Mouse (Mus musculus): ENCODE results near the gene Bco2. TPM values are rescaled to one million over a fixed set of nuclear protein-coding genes. Genes with fewer than 3 reads are reported as not detected.

Gene Bco2
- polyA plus RNA-seq, 1 experiment from 2014 or later = 0.44 TPM

DNA sequence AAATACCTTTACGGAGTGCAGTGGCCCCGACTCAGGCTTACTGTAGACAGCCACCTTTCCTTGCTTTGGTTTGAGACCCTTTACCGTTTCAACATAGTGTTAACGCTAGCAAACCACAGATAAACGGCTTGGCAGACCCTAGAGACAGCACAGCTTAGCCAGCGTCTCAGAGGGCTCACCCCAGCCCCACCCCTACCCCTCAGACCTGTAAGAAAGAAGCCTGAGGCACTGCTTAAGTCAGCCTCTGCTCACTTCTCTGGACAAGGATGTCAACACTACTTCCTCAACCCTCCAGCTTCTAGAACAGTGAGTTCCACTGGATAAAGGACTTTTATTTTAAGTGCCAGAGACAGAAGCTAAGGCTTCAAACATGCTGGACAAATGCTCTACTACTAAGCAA is 58.4 kb downstream of the Bco2 start:
- Histone ChIP-seq H3K4me3 (ENCODE audit: low read depth, low read length) (no peak overlapping the region), H3K27ac (ENCODE audit: low read length) (no peak overlapping the region), H3K9ac (ENCODE audit: low read depth, low read length) (no peak overlapping the region), H3K27me3 (ENCODE audit: control insufficient read depth, insufficient read depth, low read depth, low read length) (no peaks in the 10 kb centered on the region), H3K4me1 (ENCODE audit: control insufficient read depth, insufficient read depth, low read length) (peaks cover 12% of the 10 kb centered on the region), H3K9me3 (replicated peaks; ENCODE audit: control insufficient read depth, low read length, poor library complexity, severe bottlenecking) (no peaks in the 10 kb centered on the region), H3K36me3 (ENCODE audit: control insufficient read depth, insufficient read depth, low read length) (no peaks in the 10 kb centered on the region), H3K4me2 (ENCODE audit: low read length) (no peak overlapping the region)
- ATAC-seq = no peak
- WGBS = 25% methylated on average over 6 of the region's 6 CpGs

DNA sequence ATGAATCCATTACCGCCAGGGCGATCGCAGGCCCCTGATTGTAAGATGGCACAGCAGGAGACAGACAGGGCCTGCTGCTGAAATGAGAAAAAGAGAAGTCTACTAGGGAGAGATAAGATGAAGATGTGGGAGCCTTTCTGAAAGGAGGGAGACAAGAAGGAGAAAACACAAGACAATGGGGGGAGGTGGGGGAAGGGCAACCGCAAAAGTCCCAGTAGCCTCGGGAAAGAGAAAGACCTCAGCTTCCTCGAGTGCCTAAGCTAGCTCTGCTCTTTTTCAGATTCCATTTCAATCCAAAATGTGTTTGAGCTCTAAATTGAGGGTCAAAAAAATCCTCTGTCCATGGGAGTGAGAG is 58.9 kb downstream of the Bco2 start:
- Histone ChIP-seq H3K36me3 (ENCODE audit: control insufficient read depth, insufficient read depth, low read length) (no peaks in the 10 kb centered on the region), H3K4me1 (ENCODE audit: control insufficient read depth, insufficient read depth, low read length) (peaks cover 12% of the 10 kb centered on the region), H3K4me2 (ENCODE audit: low read length) (no peak overlapping the region), H3K9ac (ENCODE audit: low read depth, low read length) (no peak overlapping the region), H3K27ac (ENCODE audit: low read length) (no peak overlapping the region), H3K9me3 (replicated peaks; ENCODE audit: control insufficient read depth, low read length, poor library complexity, severe bottlenecking) (no peaks in the 10 kb centered on the region), H3K4me3 (ENCODE audit: low read depth, low read length) (no peak overlapping the region), H3K27me3 (ENCODE audit: control insufficient read depth, insufficient read depth, low read depth, low read length) (no peaks in the 10 kb centered on the region)
- no peak for ATAC-seq
- WGBS = 14% methylated on average over 6 of the region's 6 CpGs

DNA sequence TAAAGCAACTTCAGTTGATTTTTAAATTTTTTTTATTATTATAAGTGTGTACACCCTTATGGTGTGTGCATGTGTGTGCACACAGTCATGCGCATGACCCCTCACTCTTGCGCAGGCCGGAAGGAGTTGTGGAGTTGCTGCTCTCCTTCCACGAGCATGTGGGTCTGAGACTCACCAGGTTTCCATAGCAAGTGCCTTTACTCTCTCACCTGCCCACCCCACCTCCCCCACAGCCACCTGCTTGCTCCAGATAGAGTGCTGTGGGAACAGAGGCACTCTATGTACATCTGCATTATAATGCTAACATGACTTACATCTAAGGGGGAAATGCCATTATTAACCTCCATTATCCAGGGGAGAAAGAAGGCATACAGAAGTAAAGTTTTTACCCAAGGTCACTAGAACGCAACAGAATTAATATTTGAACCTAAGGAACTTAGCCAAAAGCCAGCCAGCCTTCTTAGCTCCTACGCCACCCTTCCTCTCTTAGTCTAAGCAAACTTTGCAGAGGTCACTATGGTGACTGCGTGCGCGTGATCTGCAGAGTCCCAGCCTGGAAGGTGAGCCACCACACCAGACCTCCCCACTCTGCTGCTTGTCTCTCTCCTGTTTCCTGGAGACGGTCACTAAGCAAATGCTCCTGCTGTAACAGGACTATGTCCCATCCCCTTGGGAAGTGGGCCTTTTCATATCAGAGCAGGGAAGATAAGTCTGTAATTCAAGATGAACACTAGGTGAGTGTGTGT is 59.4 kb downstream of the Bco2 start:
- H3K4me3 ChIP-seq (ENCODE audit: low read depth, low read length) = no peak overlapping the region
- H3K36me3 ChIP-seq (ENCODE audit: control insufficient read depth, insufficient read depth, low read length) = no peaks in the 10 kb centered on the region
- no peak overlapping the region for H3K9ac ChIP-seq (ENCODE audit: low read depth, low read length)
- no peaks in the 10 kb centered on the region for H3K27me3 ChIP-seq (ENCODE audit: control insufficient read depth, insufficient read depth, low read depth, low read length)
- H3K27ac ChIP-seq (ENCODE audit: low read length) = no peak overlapping the region
- H3K4me2 ChIP-seq (ENCODE audit: low read length) = no peak overlapping the region
- H3K4me1 ChIP-seq (ENCODE audit: control insufficient read depth, insufficient read depth, low read length) = peaks cover 12% of the 10 kb centered on the region
- no peaks in the 10 kb centered on the region for H3K9me3 ChIP-seq (replicated peaks; ENCODE audit: control insufficient read depth, low read length, poor library complexity, severe bottlenecking)
- 64% methylated on average over 10 of the region's 10 CpGs for WGBS
- ATAC-seq = 0 out of 2 replicates have a peak, but pooled peaks have one; percentile 39

DNA sequence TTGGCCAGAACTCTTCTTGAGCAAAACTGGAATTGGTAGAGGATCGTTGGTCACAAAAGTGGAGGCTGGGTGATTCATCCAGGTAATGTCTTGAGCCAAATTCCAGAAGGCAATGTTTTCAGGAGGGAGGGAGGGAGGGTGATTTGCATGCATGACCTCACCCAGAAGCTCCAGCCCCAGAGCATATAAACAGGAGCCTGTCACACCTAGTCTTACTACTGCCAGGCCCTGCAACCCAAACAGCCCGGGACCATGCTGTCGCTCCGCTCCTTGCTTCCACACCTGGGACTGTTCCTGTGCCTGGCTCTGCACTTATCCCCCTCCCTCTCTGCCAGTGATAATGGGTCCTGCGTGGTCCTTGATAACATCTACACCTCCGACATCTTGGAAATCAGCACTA is 60.7 kb downstream of the Bco2 start, which contains the start of gene Plet1:
Gene Plet1, plus strand, starts transcription at position 215 of the 400 bp plus-strand sequence.
- H3K4me1 ChIP-seq (ENCODE audit: control insufficient read depth, insufficient read depth, low read length) = peaks cover 12% of the 10 kb centered on the region
- ATAC-seq = no peak
- H3K27ac ChIP-seq (ENCODE audit: low read length) = no peak within 1 kb of the TSS
- H3K36me3 ChIP-seq (ENCODE audit: control insufficient read depth, insufficient read depth, low read length) = no peaks in the 10 kb centered on the region
- no peaks in the 10 kb centered on the region for H3K27me3 ChIP-seq (ENCODE audit: control insufficient read depth, insufficient read depth, low read depth, low read length)
- WGBS = 91% methylated on average over 6 of the region's 6 CpGs
- no peak within 1 kb of the TSS for H3K9ac ChIP-seq (ENCODE audit: low read depth, low read length)
- H3K4me3 ChIP-seq (ENCODE audit: low read depth, low read length) = no peak within 1 kb of the TSS
- H3K4me2 ChIP-seq (ENCODE audit: low read length) = no peak within 1 kb of the TSS
- H3K9me3 ChIP-seq (replicated peaks; ENCODE audit: control insufficient read depth, low read length, poor library complexity, severe bottlenecking) = no peaks in the 10 kb centered on the region

DNA sequence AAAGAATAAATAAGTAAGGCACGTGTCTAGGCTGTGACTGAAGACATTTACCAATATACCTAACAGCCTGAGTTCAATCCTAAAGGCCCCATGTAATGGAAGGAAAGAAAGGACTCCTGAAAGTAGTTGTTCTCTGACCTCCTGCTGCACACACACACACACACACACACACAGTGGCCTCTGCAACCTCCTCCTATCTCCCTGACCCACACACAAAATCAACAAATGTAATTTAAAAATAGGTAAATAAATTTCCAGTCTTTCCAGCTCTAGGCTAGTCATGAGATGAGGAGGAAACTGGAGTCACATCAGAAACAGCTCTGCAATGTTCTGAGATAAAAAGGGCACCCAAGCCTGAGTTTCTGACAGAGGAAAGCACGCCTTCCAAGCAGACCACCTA is 61.2 kb downstream of the Bco2 start:
- H3K27me3 ChIP-seq (ENCODE audit: control insufficient read depth, insufficient read depth, low read depth, low read length) = no peaks in the 10 kb centered on the region
- ATAC-seq = no peak
- H3K9ac ChIP-seq (ENCODE audit: low read depth, low read length) = no peak overlapping the region
- peaks cover 12% of the 10 kb centered on the region for H3K4me1 ChIP-seq (ENCODE audit: control insufficient read depth, insufficient read depth, low read length)
- no peaks in the 10 kb centered on the region for H3K36me3 ChIP-seq (ENCODE audit: control insufficient read depth, insufficient read depth, low read length)
- no peaks in the 10 kb centered on the region for H3K9me3 ChIP-seq (replicated peaks; ENCODE audit: control insufficient read depth, low read length, poor library complexity, severe bottlenecking)
- no peak overlapping the region for H3K27ac ChIP-seq (ENCODE audit: low read length)
- WGBS = 65% methylated on average over 2 of the region's 2 CpGs
- H3K4me2 ChIP-seq (ENCODE audit: low read length) = no peak overlapping the region
- H3K4me3 ChIP-seq (ENCODE audit: low read depth, low read length) = no peak overlapping the region

DNA sequence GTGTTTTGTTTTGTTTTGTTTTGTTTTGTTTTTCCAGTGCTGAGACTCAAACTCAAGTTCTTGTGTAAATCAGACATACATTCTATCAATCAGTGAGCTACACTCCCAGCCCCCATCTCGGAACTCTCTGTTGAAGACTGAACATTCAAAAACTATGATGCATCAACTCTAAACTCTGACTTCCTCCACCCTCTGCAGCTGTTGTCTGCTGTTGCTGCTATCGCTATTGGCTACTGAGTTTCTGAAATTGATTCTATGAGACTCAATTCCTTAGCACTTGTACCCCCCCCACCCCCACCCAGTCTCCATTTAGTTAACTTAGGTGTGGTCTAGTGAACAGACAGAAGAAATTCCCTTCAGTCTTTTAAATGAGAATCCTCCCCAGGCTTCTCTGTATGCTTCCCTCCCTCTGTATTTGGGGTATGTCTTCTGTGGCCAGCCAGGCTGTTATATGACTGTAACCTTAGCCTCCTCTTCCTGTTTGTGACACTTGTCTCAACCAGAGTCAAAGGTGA is 63.4 kb downstream of the Bco2 start:
- 91% methylated on average over 2 of the region's 2 CpGs for WGBS
- peaks cover 9% of the 10 kb centered on the region for H3K4me1 ChIP-seq (ENCODE audit: control insufficient read depth, insufficient read depth, low read length)
- ATAC-seq = no peak

DNA sequence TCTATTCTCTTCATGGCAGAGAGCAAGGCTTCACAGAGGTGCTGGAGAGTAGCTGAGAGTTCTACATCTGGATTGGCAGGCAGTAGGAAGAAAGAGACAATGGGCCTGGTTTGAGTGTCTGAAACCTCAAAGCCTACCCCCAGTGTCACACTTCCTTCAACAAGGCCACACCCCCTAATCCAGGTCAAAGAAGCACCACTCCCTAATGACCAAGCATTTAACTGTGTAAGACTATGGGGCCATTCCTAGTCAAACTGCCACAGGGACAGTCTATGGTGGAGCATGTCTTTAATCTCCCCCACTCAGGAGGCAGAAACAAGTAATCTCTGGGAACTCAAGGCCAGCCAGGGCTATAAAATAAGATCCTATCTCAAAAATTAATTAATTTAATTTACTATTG is 64.1 kb downstream of the Bco2 start:
- Histone ChIP-seq H3K36me3 (ENCODE audit: control insufficient read depth, insufficient read depth, low read length) (no peaks in the 10 kb centered on the region), H3K9ac (ENCODE audit: low read depth, low read length) (no peak overlapping the region), H3K9me3 (replicated peaks; ENCODE audit: control insufficient read depth, low read length, poor library complexity, severe bottlenecking) (no peaks in the 10 kb centered on the region), H3K4me3 (ENCODE audit: low read depth, low read length) (no peak overlapping the region), H3K4me1 (ENCODE audit: control insufficient read depth, insufficient read depth, low read length) (peaks cover 3% of the 10 kb centered on the region), H3K27ac (ENCODE audit: low read length) (no peak overlapping the region), H3K4me2 (ENCODE audit: low read length) (no peak overlapping the region), H3K27me3 (ENCODE audit: control insufficient read depth, insufficient read depth, low read depth, low read length) (no peaks in the 10 kb centered on the region)
- ATAC-seq = no peak

More for the DNA sequence above, 63.4 kb downstream of the Bco2 start:
- H3K27ac ChIP-seq (ENCODE audit: low read length) = no peak overlapping the region
- H3K27me3 ChIP-seq (ENCODE audit: control insufficient read depth, insufficient read depth, low read depth, low read length) = no peaks in the 10 kb centered on the region
- no peak overlapping the region for H3K4me2 ChIP-seq (ENCODE audit: low read length)
- H3K9me3 ChIP-seq (replicated peaks; ENCODE audit: control insufficient read depth, low read length, poor library complexity, severe bottlenecking) = no peaks in the 10 kb centered on the region
- H3K9ac ChIP-seq (ENCODE audit: low read depth, low read length) = no peak overlapping the region
- H3K4me3 ChIP-seq (ENCODE audit: low read depth, low read length) = no peak overlapping the region
- no peaks in the 10 kb centered on the region for H3K36me3 ChIP-seq (ENCODE audit: control insufficient read depth, insufficient read depth, low read length)

DNA sequence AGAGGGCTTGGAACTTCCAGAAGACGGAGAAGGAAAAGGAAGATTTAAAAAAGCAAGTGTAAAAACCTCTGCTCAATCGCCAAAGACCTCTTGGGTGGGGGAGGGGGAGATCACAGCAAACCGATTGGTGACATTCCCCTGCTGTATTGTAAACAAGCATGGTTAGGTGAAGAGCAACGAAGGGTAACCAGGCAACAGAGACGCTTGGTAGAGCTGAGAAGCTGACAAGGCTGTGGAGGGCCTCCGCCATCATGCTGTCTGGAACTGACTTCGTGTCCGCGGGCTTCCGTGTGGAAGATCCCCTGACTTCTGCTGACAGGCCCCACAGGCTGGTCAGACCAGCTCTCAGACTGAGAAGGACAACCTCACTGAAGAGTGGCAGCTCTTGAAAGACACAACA is 69.5 kb downstream of the Bco2 start:
- Histone ChIP-seq H3K27me3 (ENCODE audit: control insufficient read depth, insufficient read depth, low read depth, low read length) (no peaks in the 10 kb centered on the region), H3K27ac (ENCODE audit: low read length) (no peak overlapping the region), H3K4me1 (ENCODE audit: control insufficient read depth, insufficient read depth, low read length) (peaks cover 8% of the 10 kb centered on the region), H3K36me3 (ENCODE audit: control insufficient read depth, insufficient read depth, low read length) (no peaks in the 10 kb centered on the region), H3K9ac (ENCODE audit: low read depth, low read length) (no peak overlapping the region), H3K4me2 (ENCODE audit: low read length) (peak overlapping the region; percentile 37), H3K9me3 (replicated peaks; ENCODE audit: control insufficient read depth, low read length, poor library complexity, severe bottlenecking) (no peaks in the 10 kb centered on the region), H3K4me3 (ENCODE audit: low read depth, low read length) (no peak overlapping the region)
- ATAC-seq = no peak
- 5% methylated on average over 10 of the region's 10 CpGs for WGBS
